Mouse (Mus musculus) adrenal gland, adult 18-20 months (tissue): ENCODE data around the gene Mfsd12. TPM values are rescaled to one million over a fixed set of nuclear protein-coding genes. Genes with fewer than 3 reads are reported as not detected.

Experiments used
- DNase-seq, 2 experiments: peaks; one replicate each; pipeline ENCODE4 v3.0.0; 2021 to 2022; ENCODE audit warnings: low spot score in 2 of 2
- total RNA-seq, 2 experiments: library from RNA; stranded (reverse); gene quantifications; 1 replicate in 1 of 2; 2 replicates in 1 of 2; pipeline ENCODE4 v1.2.3; 2021

Gene Mfsd12
- total RNA-seq, 2 experiments from 2014 or later, result 16.0 to 29.6 TPM

- no peak for DNase-seq
Observed at GRCm38 (mm10) chr10:81354738-81355477, 2.4 kb upstream of the Mfsd12 start.

- DNase-seq, result no peak
Observed at GRCm38 (mm10) chr10:81355533-81355932, 1.8 kb upstream of the Mfsd12 start.

- DNase-seq, result no peak
Observed at GRCm38 (mm10) chr10:81356352-81356990, 820 bp upstream of the Mfsd12 start.

GRCm38 (mm10) chr10:81358209-81358608, 918 bp downstream of the Mfsd12 start:
- DNase-seq, result no peak

- DNase-seq, result no peak
Observed at GRCm38 (mm10) chr10:81358841-81359240, 1.6 kb downstream of the Mfsd12 start.

GRCm38 (mm10) chr10:81360721-81361120, 3.4 kb downstream of the Mfsd12 start:
- no peak for DNase-seq

- no peak for DNase-seq
Observed at GRCm38 (mm10) chr10:81362336-81362949, 5.2 kb downstream of the Mfsd12 start.

GRCm38 (mm10) chr10:81363436-81364346, 6.4 kb downstream of the Mfsd12 start:
- no peak for DNase-seq

- DNase-seq, result no peak
Observed at GRCm38 (mm10) chr10:81364666-81365065, 7.4 kb downstream of the Mfsd12 start.

GRCm38 (mm10) chr10:81365073-81365472, 7.8 kb downstream of the Mfsd12 start:
- no peak for DNase-seq

GRCm38 (mm10) chr10:81365672-81366476, 8.6 kb downstream of the Mfsd12 start, which contains the start of gene 4930404N11Rik:
Gene 4930404N11Rik, minus strand, starts transcription at chr10:81365816.
- no peak for DNase-seq

GRCm38 (mm10) chr10:81366477-81367206, 9.4 kb downstream of the Mfsd12 start:
- DNase-seq, result no peak

GRCm38 (mm10) chr10:81367207-81367495, 9.9 kb downstream of the Mfsd12 start:
- no peak for DNase-seq

GRCm38 (mm10) chr10:81375322-81375721, 18.0 kb downstream of the Mfsd12 start:
- no peak for DNase-seq

GRCm38 (mm10) chr10:81376561-81377361, 19.5 kb downstream of the Mfsd12 start:
- DNase-seq, result no peak

- no peak for DNase-seq
Observed at GRCm38 (mm10) chr10:81377362-81377664, 20.0 kb downstream of the Mfsd12 start.

GRCm38 (mm10) chr10:81377793-81378552, 20.7 kb downstream of the Mfsd12 start, which contains the start of gene Fzr1:
Gene Fzr1, minus strand, starts transcription at chr10:81378516.
- no peak for DNase-seq

GRCm38 (mm10) chr10:81378553-81379182, 21.4 kb downstream of the Mfsd12 start:
- peak; percentile 100 for DNase-seq
